Mouse (Mus musculus) midbrain, embryonic 14.5 days (tissue): ENCODE measurements at regions not wholly inside any gene's neighbourhood (a gene's known extent, or its start where the extent isn't known, plus 50 kb on each side); places are given as distances from the start of the nearest gene placed in this dataset.

Experiments used
- ATAC-seq: fragments of 200-750 bp; cut with Nextera tagmentation; 2 replicates; pipeline ENCODE4 v1.8.0; 2017; ENCODE audit warnings: moderate number of reproducible peaks, moderate library complexity; ENCODE audit not compliant: low FRiP score, low TSS enrichment
- DNase-seq: peaks from one replicate; pipeline ENCODE4 v3.0.0-alpha.2; 2015
- H3K27ac ChIP-seq: fragments of 300-500 bp; sonication (generic); replicated peaks from 2 replicates; pipeline ENCODE4 v1.5.1; 2014; ENCODE audit warnings: mild to moderate bottlenecking, low read depth, low read length, moderate library complexity
- H3K27me3 ChIP-seq: fragments of 300-500 bp; sonication (generic); 2 replicates; pipeline ENCODE4 v1.6.1; 2014; ENCODE audit warnings: low read length, control low read depth, mixed read lengths; ENCODE audit not compliant: control insufficient read depth, insufficient read depth
- H3K36me3 ChIP-seq: fragments of 300-500 bp; sonication (generic); 2 replicates; pipeline ENCODE4 v1.6.1; 2014; ENCODE audit warnings: low read length, control low read depth; ENCODE audit not compliant: control insufficient read depth, insufficient read depth
- H3K4me1 ChIP-seq: fragments of 300-500 bp; sonication (generic); 2 replicates; pipeline ENCODE4 v1.6.1; 2014; ENCODE audit warnings: mild to moderate bottlenecking, antibody characterized with exemption, low read length, control low read depth; ENCODE audit not compliant: control insufficient read depth, insufficient read depth
- H3K4me2 ChIP-seq: fragments of 300-500 bp; sonication (generic); 2 replicates; pipeline ENCODE4 v1.6.1; 2014; ENCODE audit warnings: mild to moderate bottlenecking, low read length, moderate library complexity
- H3K4me3 ChIP-seq: fragments of 300-500 bp; sonication (generic); replicated peaks from 2 replicates; pipeline ENCODE4 v1.5.1; 2014; ENCODE audit warnings: low read depth, low read length
- H3K9ac ChIP-seq: fragments of 300-500 bp; sonication (generic); replicated peaks from 2 replicates; pipeline ENCODE4 v1.6.1; 2014; ENCODE audit warnings: mild to moderate bottlenecking, low read length, moderate library complexity
- H3K9me3 ChIP-seq: fragments of 300-500 bp; sonication (generic); 2 replicates; pipeline ENCODE4 v1.6.1; 2016; ENCODE audit warnings: low read length, control low read depth, mixed read lengths; ENCODE audit not compliant: control insufficient read depth
- WGBS: fragments of 180-500 bp; shearing (Covaris S2); extraction: QIAGEN DNeasy Blood & Tissue Kit; methylation state at CpG from one replicate; pipeline ENCODE4 v1.1.7; 2014; 5-methylcytosine and 5-hydroxymethylcytosine counted together

DNA sequence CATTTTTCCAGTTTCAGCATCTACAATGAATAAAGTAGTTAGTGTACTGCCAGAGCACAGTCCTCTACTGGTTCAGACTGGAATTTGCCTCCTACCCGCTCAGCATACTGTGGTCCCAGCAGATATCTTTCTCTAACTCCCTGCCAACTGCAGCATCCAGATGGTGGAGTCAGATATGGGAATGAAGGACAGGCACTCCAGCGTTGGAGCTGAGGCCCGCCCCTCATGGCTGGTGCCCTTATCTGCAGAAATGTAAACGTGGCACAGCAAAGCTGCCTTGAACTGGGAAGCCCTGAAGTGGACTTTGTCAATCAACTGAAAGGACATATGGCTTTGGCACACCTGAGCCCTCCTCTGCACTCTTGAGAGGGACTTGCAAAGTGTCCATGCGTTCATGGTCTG, 146.6 kb downstream of the Cartpt start:
- no peak overlapping the region for H3K4me2 ChIP-seq
- WGBS: 63% methylated on average over 5 of the region's 5 CpGs
- no peak overlapping the region for H3K27ac ChIP-seq
- H3K27me3 ChIP-seq: no peaks in the 10 kb centered on the region
- DNase-seq (no peak), ATAC-seq (no peak)
- no peaks in the 10 kb centered on the region for H3K9me3 ChIP-seq
- H3K4me1 ChIP-seq: 0 out of 2 replicates have a peak, but pooled peaks cover 6% of the 10 kb centered on the region
- H3K9ac ChIP-seq: no peak overlapping the region
- H3K36me3 ChIP-seq: no peaks in the 10 kb centered on the region
- H3K4me3 ChIP-seq: no peak overlapping the region

DNA sequence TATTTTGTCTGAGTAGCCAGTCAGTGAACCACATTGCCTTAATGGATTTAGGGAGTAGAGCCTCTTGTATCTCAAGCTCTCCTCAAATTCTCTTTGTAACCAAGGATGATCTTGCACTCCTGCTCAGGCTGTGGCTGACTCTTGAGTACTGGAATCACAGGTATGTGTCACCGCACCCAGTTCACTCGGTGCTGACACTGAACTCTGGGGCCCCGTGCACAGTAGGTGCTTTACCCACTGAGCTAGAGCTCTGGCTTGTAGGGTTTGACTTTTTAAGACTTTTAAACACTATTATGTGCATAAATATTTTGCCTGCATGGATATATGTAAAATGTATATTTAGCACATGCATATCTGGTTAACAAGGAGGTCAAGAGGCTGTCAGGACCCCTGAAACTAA, 147.4 kb downstream of the Cartpt start:
- H3K27me3 ChIP-seq: no peaks in the 10 kb centered on the region
- WGBS: 88% methylated on average over 3 of the region's 3 CpGs
- no peak overlapping the region for H3K9ac ChIP-seq
- H3K27ac ChIP-seq: no peak overlapping the region
- no peaks in the 10 kb centered on the region for H3K9me3 ChIP-seq
- H3K4me3 ChIP-seq: no peak overlapping the region
- no peaks in the 10 kb centered on the region for H3K36me3 ChIP-seq
- no peak overlapping the region for H3K4me2 ChIP-seq
- H3K4me1 ChIP-seq: 0 out of 2 replicates have a peak, but pooled peaks cover 1% of the 10 kb centered on the region
- DNase-seq: no peak
- no peak for ATAC-seq

DNA sequence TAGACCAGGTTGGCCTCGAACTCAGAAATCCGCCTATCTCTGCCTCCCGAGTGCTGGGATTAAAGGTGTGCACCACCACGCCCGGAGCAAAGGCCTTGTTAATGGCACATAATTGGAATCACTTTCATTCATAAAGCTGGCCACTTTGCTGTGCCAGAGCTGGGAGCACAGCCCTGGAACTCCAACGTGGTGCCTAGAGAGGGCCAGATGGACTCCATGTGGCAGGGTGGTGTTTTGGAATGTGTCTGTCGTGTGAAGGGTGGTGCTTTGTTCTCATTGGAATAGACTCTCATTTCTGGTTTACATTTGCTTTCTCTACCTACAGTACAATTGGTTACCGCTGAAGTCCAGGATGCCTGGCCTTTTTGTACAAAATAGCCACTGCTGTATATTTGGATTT, 150.2 kb downstream of the Cartpt start:
- 90% methylated on average over 8 of the region's 8 CpGs for WGBS
- Histone ChIP-seq H3K4me2 (no peak overlapping the region), H3K9me3 (no peaks in the 10 kb centered on the region), H3K9ac (no peak overlapping the region), H3K4me1 (no peaks in the 10 kb centered on the region), H3K36me3 (no peaks in the 10 kb centered on the region), H3K4me3 (no peak overlapping the region), H3K27me3 (no peaks in the 10 kb centered on the region), H3K27ac (no peak overlapping the region)
- no peak for ATAC-seq
- DNase-seq: no peak

DNA sequence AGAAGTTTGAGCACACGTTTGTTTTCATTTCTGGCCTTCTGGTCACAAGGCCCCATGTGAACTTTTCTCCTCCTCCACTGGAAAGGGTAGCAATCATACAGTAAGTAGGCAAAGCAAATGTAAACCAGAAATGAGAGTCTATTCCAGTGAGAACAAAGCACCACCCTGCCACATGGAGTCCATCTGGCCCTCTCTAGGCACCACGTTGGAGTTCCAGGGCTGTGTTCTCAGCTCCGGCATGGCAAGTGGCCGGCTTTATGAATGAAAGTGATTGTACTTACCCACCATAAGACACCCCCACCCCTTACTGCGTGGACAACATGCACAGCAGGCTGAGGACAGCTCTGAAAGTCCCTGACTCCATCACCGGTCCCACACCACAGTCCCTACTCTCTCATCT, 151.5 kb downstream of the Cartpt start:
- Histone ChIP-seq H3K27ac (no peak overlapping the region), H3K36me3 (no peaks in the 10 kb centered on the region), H3K4me2 (no peak overlapping the region), H3K27me3 (no peaks in the 10 kb centered on the region), H3K4me1 (peaks cover 7% of the 10 kb centered on the region; the same call in 1 of the 2 replicates), H3K9ac (no peak overlapping the region), H3K4me3 (no peak overlapping the region), H3K9me3 (no peaks in the 10 kb centered on the region)
- WGBS: 84% methylated on average over 6 of the region's 6 CpGs
- DNase-seq (no peak), ATAC-seq (no peak)

- no peaks in the 10 kb centered on the region for H3K36me3 ChIP-seq
- no peak overlapping the region for H3K27ac ChIP-seq
- H3K4me2 ChIP-seq: no peak overlapping the region
- H3K9ac ChIP-seq: no peak overlapping the region
- no peaks in the 10 kb centered on the region for H3K27me3 ChIP-seq
- H3K9me3 ChIP-seq: no peaks in the 10 kb centered on the region
- ATAC-seq (no peak), DNase-seq (no peak)
- WGBS: 89% methylated on average over 9 of the region's 9 CpGs
- no peak overlapping the region for H3K4me3 ChIP-seq
- H3K4me1 ChIP-seq: peaks cover 16% of the 10 kb centered on the region
These were observed 152.8 kb downstream of the Cartpt start for GRCm38 (mm10) chr13:99748128-99748527.

GRCm38 (mm10) chr13:99745526-99745925, 155.4 kb downstream of the Cartpt start:
- Histone ChIP-seq H3K4me1 (peaks cover 25% of the 10 kb centered on the region), H3K27ac (no peak overlapping the region), H3K36me3 (no peaks in the 10 kb centered on the region), H3K9ac (no peak overlapping the region), H3K4me3 (no peak overlapping the region), H3K9me3 (no peaks in the 10 kb centered on the region), H3K27me3 (no peaks in the 10 kb centered on the region), H3K4me2 (no peak overlapping the region)
- 86% methylated on average over 6 of the region's 6 CpGs for WGBS
- DNase-seq: no peak
- ATAC-seq: no peak

- Histone ChIP-seq H3K9ac (no peak overlapping the region), H3K9me3 (no peaks in the 10 kb centered on the region), H3K27ac (0 out of 2 replicates have a peak overlapping the region, but pooled peaks have one; percentile 20), H3K4me1 (peaks cover 25% of the 10 kb centered on the region), H3K4me2 (no peak overlapping the region), H3K27me3 (no peaks in the 10 kb centered on the region), H3K4me3 (no peak overlapping the region), H3K36me3 (no peaks in the 10 kb centered on the region)
- DNase-seq (peak; percentile 41), ATAC-seq (no peak)
- 55% methylated on average over 7 of the region's 7 CpGs for WGBS
These were observed 156.1 kb downstream of the Cartpt start for GRCm38 (mm10) chr13:99744790-99745120.

DNA sequence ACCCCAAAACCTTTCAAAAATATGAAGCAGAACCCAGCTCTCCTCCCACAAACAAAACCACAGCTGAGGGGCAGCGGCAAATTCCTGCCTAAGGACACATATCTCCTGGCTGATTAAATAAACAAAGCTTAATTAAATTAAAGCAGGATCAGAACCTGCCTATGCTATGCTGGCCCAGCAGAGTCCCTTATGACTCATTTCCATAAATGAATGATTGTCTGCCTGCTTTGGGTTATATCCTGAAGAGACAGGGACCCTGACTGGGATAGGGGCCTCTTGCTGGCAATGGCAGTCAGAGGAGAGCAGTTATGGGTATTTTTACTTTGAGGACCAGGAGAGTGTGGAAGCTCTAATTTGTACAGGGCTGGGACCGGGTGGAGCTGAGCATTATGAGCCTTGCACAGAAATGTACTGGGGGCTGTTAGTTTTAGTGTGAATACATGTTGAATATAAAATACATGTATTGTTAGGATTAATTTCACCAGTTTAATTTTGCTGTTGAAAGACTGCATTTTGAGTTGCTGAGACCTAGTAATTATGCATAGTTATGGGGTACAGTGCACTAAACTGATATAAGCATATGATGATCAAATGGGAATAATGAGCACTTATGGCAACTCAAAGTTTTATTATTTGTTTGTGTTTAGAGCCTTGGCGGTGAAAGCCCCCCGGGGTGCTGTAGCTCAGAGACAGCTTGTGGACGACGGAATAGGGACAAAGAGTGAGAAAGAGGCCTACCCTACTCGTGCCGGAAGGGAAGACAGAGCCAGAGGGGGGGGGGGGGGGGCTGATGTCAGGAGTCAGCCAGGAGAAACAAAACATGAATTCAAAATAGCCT, 156.7 kb downstream of the Cartpt start:
- no peak overlapping the region for H3K9ac ChIP-seq
- H3K27me3 ChIP-seq: no peaks in the 10 kb centered on the region
- DNase-seq (no peak), ATAC-seq (no peak)
- 33% methylated on average over 8 of the region's 8 CpGs for WGBS
- H3K36me3 ChIP-seq: no peaks in the 10 kb centered on the region
- H3K27ac ChIP-seq: peak overlapping the region; percentile 37
- H3K4me2 ChIP-seq: no peak overlapping the region
- H3K4me1 ChIP-seq: peaks cover 25% of the 10 kb centered on the region
- no peak overlapping the region for H3K4me3 ChIP-seq
- H3K9me3 ChIP-seq: no peaks in the 10 kb centered on the region

DNA sequence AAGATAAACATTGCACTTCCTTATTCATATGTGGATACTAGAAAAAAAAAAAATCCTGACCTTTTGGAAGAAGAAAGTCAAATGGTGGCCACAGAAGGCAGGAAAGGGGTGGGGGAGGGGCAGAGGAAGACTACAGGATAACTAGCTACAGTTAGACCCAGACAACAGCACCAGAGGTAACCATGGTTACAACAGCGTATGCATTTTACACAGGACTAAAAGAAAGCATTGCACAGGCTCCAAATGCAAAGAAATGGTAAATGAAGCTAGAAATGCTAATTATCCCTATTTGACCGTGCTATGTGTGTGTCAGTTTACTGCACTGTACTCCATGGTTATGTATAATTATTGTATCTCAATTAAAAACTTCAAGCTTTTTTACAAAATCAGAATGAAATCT, 158.4 kb downstream of the Cartpt start:
- ATAC-seq (no peak), DNase-seq (peak; percentile 71)
- Histone ChIP-seq H3K27ac (no peak overlapping the region), H3K4me1 (peaks cover 25% of the 10 kb centered on the region), H3K9ac (no peak overlapping the region), H3K36me3 (no peaks in the 10 kb centered on the region), H3K4me2 (no peak overlapping the region), H3K9me3 (no peaks in the 10 kb centered on the region), H3K27me3 (no peaks in the 10 kb centered on the region), H3K4me3 (no peak overlapping the region)
- WGBS: 46% methylated on average over 2 of the region's 2 CpGs
